Mouse (Mus musculus): ENCODE measurements around the gene Kif2c. TPM values are rescaled to one million over a fixed set of nuclear protein-coding genes. Genes with fewer than 3 reads are reported as not detected.
A peak's percentile ranks its signal among the peaks of the same experiment; 100 is the strongest.

The Kif2c gene
- polyA plus RNA-seq, 1 experiment from 2014 or later: 68.4 TPM

DNA sequence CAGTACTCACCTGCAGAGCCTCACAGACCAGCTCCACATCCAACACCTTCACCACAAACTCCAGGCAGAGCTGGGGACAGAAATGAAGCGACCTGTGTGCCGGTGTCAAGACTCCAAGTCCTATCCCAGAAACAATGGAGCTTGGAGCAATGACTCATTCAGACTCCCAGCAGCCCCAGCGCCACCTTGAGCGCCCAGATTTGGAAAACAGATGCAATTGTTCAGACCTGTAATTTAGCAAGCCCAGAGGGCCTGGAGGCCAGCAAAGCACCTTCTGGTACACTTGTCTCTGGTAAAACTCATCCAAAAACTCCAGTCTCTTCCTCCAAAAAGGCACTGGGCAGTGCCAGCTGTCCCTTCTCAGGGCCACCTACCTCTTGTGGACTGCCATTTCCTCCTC lies 60.2 kb downstream of the Kif2c start:
- 76% methylated on average over 4 of the region's 4 CpGs for WGBS
- H3K36me3 ChIP-seq (ENCODE audit: poor library complexity, severe bottlenecking): no peaks in the 10 kb centered on the region

DNA sequence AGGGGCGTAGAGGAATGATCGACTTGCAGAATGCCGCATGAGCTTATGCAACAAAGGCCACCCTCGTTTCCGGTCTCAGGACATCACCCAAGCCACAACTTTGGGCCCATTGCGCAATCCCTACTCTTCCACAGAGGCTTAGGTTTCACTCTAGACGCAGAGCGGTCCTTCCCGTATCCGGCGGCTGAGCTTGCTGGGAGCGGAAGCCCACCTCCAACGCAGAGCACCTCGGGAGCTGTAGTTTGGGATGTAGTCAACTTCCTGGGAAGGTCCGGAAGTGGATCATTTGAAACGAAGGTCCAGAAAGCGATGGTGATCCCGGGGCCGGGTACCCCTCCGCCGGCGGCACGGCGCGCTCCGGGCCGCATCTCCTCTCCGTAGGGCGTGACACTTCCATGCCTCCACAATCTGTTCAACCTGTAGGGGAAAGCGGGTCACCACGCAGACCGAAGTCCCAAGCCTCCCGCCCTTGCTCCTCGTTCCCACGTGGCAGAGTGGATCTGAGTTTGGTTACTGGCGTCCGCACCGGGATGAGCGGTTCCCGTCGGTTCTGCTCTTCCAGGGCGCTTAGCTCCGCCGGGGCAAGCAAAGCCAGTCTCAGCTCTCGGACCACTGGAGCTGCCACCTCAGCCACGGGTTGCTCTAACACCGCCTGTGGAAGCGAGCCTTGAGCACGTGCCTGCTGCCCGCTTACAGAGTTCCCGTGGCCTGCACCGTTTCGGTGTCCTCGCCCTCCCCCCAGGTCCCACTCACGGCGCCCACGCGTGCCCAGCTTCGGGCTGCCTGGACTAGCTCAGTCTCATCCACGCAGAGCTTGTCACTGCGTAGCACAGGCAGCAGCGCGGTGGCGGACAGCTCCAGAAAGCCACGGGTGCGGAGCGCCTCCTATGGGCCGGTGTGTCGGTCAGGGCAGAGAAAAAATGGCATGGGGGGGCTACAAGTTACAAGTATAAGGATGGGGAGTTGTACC lies 61.7 kb downstream of the Kif2c start:
- H3K36me3 ChIP-seq (ENCODE audit: poor library complexity, severe bottlenecking): no peaks in the 10 kb centered on the region

More for the DNA sequence above, 60.2 kb downstream of the Kif2c start:
- peaks cover 30% of the 10 kb centered on the region for H3K4me1 ChIP-seq
- no peak overlapping the region for H3K27ac ChIP-seq
- no peaks in the 10 kb centered on the region for H3K9me3 ChIP-seq (replicated peaks)
- no peak overlapping the region for H3K9ac ChIP-seq
- H3K4me3 ChIP-seq: no peak overlapping the region
- no peak for ATAC-seq
- H3K27me3 ChIP-seq: no peaks in the 10 kb centered on the region
- no peak overlapping the region for H3K4me2 ChIP-seq

DNA sequence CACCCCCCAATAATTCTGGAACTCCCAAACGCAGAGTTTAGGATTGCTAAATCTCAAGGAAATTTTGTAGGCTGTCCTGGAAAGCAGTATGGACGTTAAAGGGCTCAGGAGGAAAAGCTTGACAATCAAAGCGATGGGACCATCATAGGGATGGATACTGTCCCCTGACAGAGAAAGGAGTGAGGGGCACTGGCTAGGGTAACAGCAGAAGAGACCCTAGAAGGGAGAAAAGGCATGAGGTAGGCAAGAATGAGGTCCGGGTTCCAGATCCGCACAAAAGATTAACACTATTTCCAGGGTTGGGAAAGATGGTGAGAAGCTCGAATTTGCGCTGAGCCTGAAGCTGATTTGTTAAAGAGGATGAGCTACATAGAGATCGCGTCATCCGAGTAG lies 62.4 kb downstream of the Kif2c start:
- WGBS: 7% methylated on average over 10 of the region's 10 CpGs
- peak overlapping the region; percentile 84 for H3K27ac ChIP-seq

More for the DNA sequence above, 61.7 kb downstream of the Kif2c start:
- peak overlapping the region; percentile 74 for H3K9ac ChIP-seq
- no peaks in the 10 kb centered on the region for H3K9me3 ChIP-seq (replicated peaks)
- WGBS: under 1% methylated on average over 67 of the region's 69 CpGs
- no peaks in the 10 kb centered on the region for H3K27me3 ChIP-seq
- peak overlapping the region; percentile 53 for H3K4me3 ChIP-seq
- peak; percentile 96 for ATAC-seq
- H3K4me2 ChIP-seq: peak overlapping the region; percentile 99
- peaks cover 23% of the 10 kb centered on the region for H3K4me1 ChIP-seq
- H3K27ac ChIP-seq: peak overlapping the region; percentile 84

DNA sequence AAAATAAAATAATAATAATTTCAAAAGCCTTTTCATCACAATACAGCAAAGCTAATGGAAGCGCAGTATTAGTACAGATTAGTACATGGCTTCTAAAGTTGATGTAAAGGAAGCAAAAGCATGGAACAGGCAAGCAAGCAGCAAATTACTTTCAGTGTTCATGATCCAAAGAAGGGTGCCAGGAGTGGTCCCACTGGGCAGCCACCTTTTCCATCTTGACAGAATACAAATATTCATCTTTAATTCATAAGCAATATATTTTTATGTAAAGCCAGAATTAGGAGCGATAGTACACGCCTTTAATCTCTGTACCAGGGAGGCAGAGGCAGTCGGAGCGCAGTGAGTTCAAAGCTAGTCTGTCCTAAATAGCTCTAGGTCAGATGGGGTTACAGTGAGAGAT lies 62.8 kb downstream of the Kif2c start:
- H3K36me3 ChIP-seq (ENCODE audit: poor library complexity, severe bottlenecking): 0 out of 2 replicates have a peak, but pooled peaks cover 2% of the 10 kb centered on the region
- peak overlapping the region; percentile 99 for H3K4me2 ChIP-seq
- peak overlapping the region; percentile 84 for H3K27ac ChIP-seq
- peak overlapping the region; percentile 74 for H3K9ac ChIP-seq
- 74% methylated on average over 5 of the region's 5 CpGs for WGBS
- H3K4me1 ChIP-seq: peaks cover 12% of the 10 kb centered on the region
- H3K4me3 ChIP-seq: peak overlapping the region; percentile 53
- H3K9me3 ChIP-seq (replicated peaks): no peaks in the 10 kb centered on the region
- H3K27me3 ChIP-seq: no peaks in the 10 kb centered on the region
- peak; percentile 3; the same call in 1 of the 2 replicates for ATAC-seq

More for the DNA sequence above, 62.4 kb downstream of the Kif2c start:
- Histone ChIP-seq H3K27me3 (no peaks in the 10 kb centered on the region), H3K4me3 (peak overlapping the region; percentile 53), H3K9me3 (replicated peaks) (no peaks in the 10 kb centered on the region), H3K36me3 (ENCODE audit: poor library complexity, severe bottlenecking) (no peaks in the 10 kb centered on the region), H3K4me1 (peaks cover 16% of the 10 kb centered on the region), H3K9ac (peak overlapping the region; percentile 74), H3K4me2 (peak overlapping the region; percentile 99)
- ATAC-seq: peak; percentile 25

DNA sequence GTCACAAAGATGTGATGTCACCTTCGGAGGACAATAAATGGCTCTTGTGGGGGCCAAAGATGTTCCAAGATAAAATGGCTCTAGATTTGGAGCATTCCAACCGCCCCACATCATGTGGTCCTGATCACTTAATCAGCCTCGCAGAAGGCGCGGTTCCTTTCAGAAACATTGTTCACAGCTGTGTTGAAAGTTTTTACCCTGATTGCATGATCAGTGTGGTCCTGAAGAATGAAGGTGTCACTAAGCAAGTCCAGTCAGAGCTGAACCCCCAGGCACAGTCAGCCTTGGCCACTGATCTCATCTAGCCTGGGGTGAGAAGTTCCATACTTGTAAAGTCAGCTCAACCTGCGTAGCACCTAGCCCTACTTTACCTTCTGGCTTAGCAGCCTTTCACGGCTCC lies 64.5 kb downstream of the Kif2c start:
- H3K9me3 ChIP-seq (replicated peaks): no peaks in the 10 kb centered on the region
- no peak overlapping the region for H3K27ac ChIP-seq
- H3K4me2 ChIP-seq: no peak overlapping the region
- 92% methylated on average over 7 of the region's 7 CpGs for WGBS
- 0 out of 2 replicates have a peak, but pooled peaks cover 8% of the 10 kb centered on the region for H3K36me3 ChIP-seq (ENCODE audit: poor library complexity, severe bottlenecking)
- no peak for ATAC-seq
- no peaks in the 10 kb centered on the region for H3K27me3 ChIP-seq
- no peak overlapping the region for H3K9ac ChIP-seq
- H3K4me3 ChIP-seq: no peak overlapping the region
- H3K4me1 ChIP-seq: peaks cover 8% of the 10 kb centered on the region

DNA sequence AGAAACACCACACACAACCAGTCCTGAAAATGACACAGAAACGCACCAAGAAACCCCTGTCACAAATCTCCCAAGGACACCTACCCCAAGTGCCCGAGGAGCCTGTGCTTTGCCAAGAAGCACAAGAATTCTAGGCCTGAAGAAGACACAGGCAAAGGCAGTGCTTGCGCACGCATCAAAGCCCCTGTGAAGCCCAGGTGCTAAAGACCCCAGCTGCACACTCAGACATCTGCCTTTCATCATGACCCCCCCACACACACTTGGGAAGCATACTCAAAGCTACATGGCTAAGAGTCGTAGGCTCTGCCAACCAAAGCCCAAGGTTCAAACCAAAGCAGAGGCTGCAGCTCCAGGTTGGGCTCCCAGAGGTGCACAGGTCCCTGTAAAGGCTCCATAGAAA lies 66.8 kb downstream of the Kif2c start:
- Histone ChIP-seq H3K9ac (no peak overlapping the region), H3K4me2 (no peak overlapping the region), H3K27me3 (no peaks in the 10 kb centered on the region), H3K9me3 (replicated peaks) (no peaks in the 10 kb centered on the region), H3K27ac (no peak overlapping the region), H3K36me3 (ENCODE audit: poor library complexity, severe bottlenecking) (peaks cover 21% of the 10 kb centered on the region), H3K4me3 (no peak overlapping the region), H3K4me1 (peaks cover 6% of the 10 kb centered on the region)
- 86% methylated on average over 5 of the region's 5 CpGs for WGBS
- ATAC-seq: no peak

DNA sequence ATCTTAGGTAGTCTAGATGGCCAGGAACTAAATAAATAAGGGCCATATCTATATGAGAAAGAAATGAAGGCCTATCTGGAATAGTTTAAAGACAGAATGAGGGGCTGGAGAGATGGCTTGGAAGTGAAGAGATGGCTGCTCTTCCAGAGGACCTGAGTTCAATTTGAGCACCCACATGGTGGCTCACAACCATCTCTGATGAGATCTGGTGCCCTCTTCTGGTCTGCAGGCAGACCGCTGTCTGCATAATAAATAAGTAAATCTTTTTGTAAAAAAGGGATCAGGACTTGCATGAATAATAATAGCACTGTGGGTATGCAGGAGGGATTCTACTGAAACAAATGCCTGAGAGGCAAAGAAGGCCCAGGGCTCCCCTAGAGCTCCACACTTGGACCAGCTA lies 69.2 kb downstream of the Kif2c start:
- ATAC-seq: no peak
- Histone ChIP-seq H3K4me1 (no peaks in the 10 kb centered on the region), H3K4me3 (no peak overlapping the region), H3K9me3 (replicated peaks) (no peaks in the 10 kb centered on the region), H3K27ac (no peak overlapping the region), H3K4me2 (no peak overlapping the region), H3K36me3 (ENCODE audit: poor library complexity, severe bottlenecking) (peaks cover 44% of the 10 kb centered on the region), H3K9ac (no peak overlapping the region), H3K27me3 (no peaks in the 10 kb centered on the region)
- WGBS: 77% methylated on average over 1 of the region's 1 CpGs

DNA sequence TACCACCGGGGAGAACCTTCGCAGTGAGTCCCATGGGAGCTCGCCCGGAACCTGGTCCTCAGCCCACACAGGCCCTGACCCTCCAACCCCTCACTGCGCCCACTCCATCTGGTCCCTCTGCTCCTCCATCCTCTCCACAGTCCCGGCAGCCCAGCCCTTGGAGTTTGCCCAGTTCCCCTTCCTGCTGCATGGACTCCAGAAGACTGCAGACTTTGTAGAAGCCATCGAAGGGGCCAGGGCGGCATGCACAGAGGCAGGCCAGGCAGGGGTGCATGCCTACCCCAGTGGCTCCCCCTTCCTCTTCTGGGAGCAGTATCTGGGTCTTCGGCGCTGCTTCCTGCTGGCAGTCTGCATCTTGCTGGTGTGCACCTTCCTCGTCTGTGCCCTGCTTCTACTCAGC lies 71.5 kb downstream of the Kif2c start:
- Histone ChIP-seq H3K9me3 (replicated peaks) (no peaks in the 10 kb centered on the region), H3K9ac (no peak overlapping the region), H3K27ac (no peak overlapping the region), H3K4me2 (no peak overlapping the region), H3K4me1 (0 out of 2 replicates have a peak, but pooled peaks cover under 1% of the 10 kb centered on the region), H3K4me3 (no peak overlapping the region), H3K27me3 (no peaks in the 10 kb centered on the region), H3K36me3 (ENCODE audit: poor library complexity, severe bottlenecking) (peaks cover 50% of the 10 kb centered on the region)
- no peak for ATAC-seq
- WGBS: 96% methylated on average over 11 of the region's 11 CpGs

DNA sequence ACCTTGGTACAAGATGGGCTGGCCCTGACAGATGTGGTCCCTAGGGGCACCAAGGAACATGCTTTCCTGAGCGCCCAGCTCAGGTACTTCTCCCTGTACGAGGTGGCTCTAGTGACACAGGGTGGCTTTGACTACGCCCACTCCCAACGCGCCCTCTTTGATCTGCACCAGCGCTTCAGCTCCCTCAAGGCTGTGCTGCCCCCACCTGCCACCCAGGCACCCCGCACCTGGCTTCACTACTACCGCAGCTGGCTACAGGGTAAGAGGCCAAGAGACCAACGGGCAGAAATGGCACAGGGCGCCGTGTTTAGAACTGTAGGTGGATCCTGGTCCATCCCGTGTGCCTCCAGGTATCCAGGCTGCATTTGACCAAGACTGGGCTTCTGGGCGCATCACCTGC lies 72.2 kb downstream of the Kif2c start:
- 95% methylated on average over 13 of the region's 13 CpGs for WGBS
- no peaks in the 10 kb centered on the region for H3K27me3 ChIP-seq

More for the DNA sequence above, 72.2 kb downstream of the Kif2c start:
- no peak overlapping the region for H3K9ac ChIP-seq
- peaks cover 50% of the 10 kb centered on the region for H3K36me3 ChIP-seq (ENCODE audit: poor library complexity, severe bottlenecking)
- no peaks in the 10 kb centered on the region for H3K9me3 ChIP-seq (replicated peaks)
- no peak overlapping the region for H3K4me3 ChIP-seq
- no peak overlapping the region for H3K27ac ChIP-seq
- H3K4me1 ChIP-seq: peaks cover 8% of the 10 kb centered on the region
- no peak overlapping the region for H3K4me2 ChIP-seq
- no peak for ATAC-seq

Small RNAs within 50 kb of the gene (microRNA-seq; reads per million reads assigned to microRNA genes)
- gene Gm22398: not detected

Other genes with a start within 250 kb of the Kif2c start
- gene Urod, start 188.2 kb downstream of the Kif2c start, polyA plus RNA-seq (2015; fragmentation: Nextera tagmentation; extraction: Ambion mirVana): 81.6 and 88.2 TPM in 2 replicates
- 17.4 and 17.9 TPM in 2 replicates for gene Hectd3, start 187.3 kb downstream of the Kif2c start, polyA plus RNA-seq (2015; fragmentation: Nextera tagmentation; extraction: Ambion mirVana)
- 42.5 and 45.7 TPM in 2 replicates for gene Eif2b3, start 163.2 kb downstream of the Kif2c start, polyA plus RNA-seq (2015; fragmentation: Nextera tagmentation; extraction: Ambion mirVana)
- gene Ptch2, start 86.6 kb downstream of the Kif2c start, polyA plus RNA-seq (2015; fragmentation: Nextera tagmentation; extraction: Ambion mirVana): 4.0 and 5.8 TPM in 2 replicates
- 3.1 and 3.9 TPM in 2 replicates for gene Btbd19, start 56.9 kb downstream of the Kif2c start, polyA plus RNA-seq (2015; fragmentation: Nextera tagmentation; extraction: Ambion mirVana)
- gene Tctex1d4, start 55.8 kb downstream of the Kif2c start, polyA plus RNA-seq (2015; fragmentation: Nextera tagmentation; extraction: Ambion mirVana): 0.40 TPM in 1 of 2 replicates, not detected in the other
- 11.4 and 12.0 TPM in 2 replicates for gene Plk3, start 48.7 kb downstream of the Kif2c start, polyA plus RNA-seq (2015; fragmentation: Nextera tagmentation; extraction: Ambion mirVana)
- gene Rps8, start 26.4 kb downstream of the Kif2c start, polyA plus RNA-seq (2015; fragmentation: Nextera tagmentation; extraction: Ambion mirVana): 667 and 710 TPM in 2 replicates
- gene Tmem53, start 69.3 kb upstream of the Kif2c start, polyA plus RNA-seq (2015; fragmentation: Nextera tagmentation; extraction: Ambion mirVana): 6.7 and 6.9 TPM in 2 replicates
- 0.38 and 0.65 TPM in 2 replicates for gene Armh1, start 69.5 kb upstream of the Kif2c start, polyA plus RNA-seq (2015; fragmentation: Nextera tagmentation; extraction: Ambion mirVana)